Mouse (Mus musculus): ENCODE measurements around the gene Ttc21a.

GRCm38 (mm10) chr9:119925120-119925657 lies 12.2 kb upstream of the Ttc21a start:
- TF ChIP-seq ZC3H11A (IDR thresholded peaks at IDR 0.05; ENCODE audit: borderline replicate concordance, low read depth, low read length) (no peak), HCFC1 (IDR thresholded peaks at IDR 0.05; ENCODE audit: borderline replicate concordance, insufficient read depth, low read length) (no peak)
